Mouse (Mus musculus) bone marrow, adult 2 months (tissue): ENCODE results near the gene Abcc5.

Experiments used
- CTCF ChIP-seq: fragments of 200-500 bp; IDR thresholded peaks from 2 replicates; pipeline ENCODE4 v1.5.1; 2011; ENCODE audit warnings: low read length, control low read depth; ENCODE audit not compliant: control insufficient read depth, insufficient read depth
- POLR2A ChIP-seq: fragments of 200-500 bp; IDR thresholded peaks from 2 replicates; pipeline ENCODE4 v1.6.1; 2011; ENCODE audit warnings: low read depth, mild to moderate bottlenecking, control low read depth, low read length, borderline replicate concordance; ENCODE audit not compliant: control insufficient read depth

DNA sequence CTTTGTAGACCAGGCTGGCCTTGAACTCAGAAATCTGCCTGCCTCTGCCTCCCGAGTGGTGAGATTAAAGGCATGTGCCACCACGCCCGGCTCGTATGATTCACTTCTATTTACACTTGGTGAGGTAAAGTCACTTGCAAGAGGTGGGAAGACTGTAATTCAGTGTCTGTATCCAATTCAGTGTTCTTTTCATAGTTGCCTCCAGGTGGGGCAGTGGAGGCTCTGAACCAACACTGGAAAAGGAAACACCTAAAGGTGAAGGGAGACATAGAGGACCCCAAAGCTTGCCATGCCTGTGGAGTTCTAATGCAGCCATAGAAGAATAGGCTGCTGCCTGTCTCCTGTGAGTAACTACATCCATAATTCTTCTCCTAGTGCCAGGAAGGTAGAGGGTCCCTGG lies 103.9 kb downstream of the Abcc5 start:
- TF ChIP-seq POLR2A (no peak), CTCF (no peak)
